Mouse (Mus musculus): ENCODE results near the gene Shpk. TPM values are rescaled to one million over a fixed set of nuclear protein-coding genes. Genes with fewer than 3 reads are reported as not detected.

Gene Shpk
- polyA plus RNA-seq, 1 experiment from 2014 or later = 1.6 TPM

GRCm38 (mm10) chr11:73187231-73187630, 12.0 kb upstream of the Shpk start:
- Histone ChIP-seq H3K9ac (ENCODE audit: low read length) (no peak overlapping the region), H3K4me3 (ENCODE audit: low read depth, low read length) (no peak overlapping the region), H3K36me3 (ENCODE audit: control insufficient read depth, insufficient read depth, low read length) (peaks cover 6% of the 10 kb centered on the region), H3K27ac (ENCODE audit: low read depth, low read length) (no peak overlapping the region), H3K4me2 (ENCODE audit: low read depth) (no peak overlapping the region), H3K27me3 (ENCODE audit: control insufficient read depth, insufficient read depth, low read length) (no peaks in the 10 kb centered on the region), H3K4me1 (ENCODE audit: control insufficient read depth, insufficient read depth, low read length) (no peaks in the 10 kb centered on the region), H3K9me3 (ENCODE audit: control insufficient read depth, low read length) (no peaks in the 10 kb centered on the region)
- ATAC-seq (ENCODE audit: insufficient read depth, low FRiP score, low TSS enrichment) = no peak
- no peak for DNase-seq (ENCODE audit: low spot score)
- 90% methylated on average over 6 of the region's 6 CpGs for WGBS

GRCm38 (mm10) chr11:73193047-73193446, 6.2 kb upstream of the Shpk start:
- Histone ChIP-seq H3K9me3 (ENCODE audit: control insufficient read depth, low read length) (no peaks in the 10 kb centered on the region), H3K4me1 (ENCODE audit: control insufficient read depth, insufficient read depth, low read length) (no peaks in the 10 kb centered on the region), H3K27ac (ENCODE audit: low read depth, low read length) (no peak overlapping the region), H3K4me2 (ENCODE audit: low read depth) (no peak overlapping the region), H3K9ac (ENCODE audit: low read length) (no peak overlapping the region), H3K4me3 (ENCODE audit: low read depth, low read length) (no peak overlapping the region), H3K36me3 (ENCODE audit: control insufficient read depth, insufficient read depth, low read length) (no peaks in the 10 kb centered on the region), H3K27me3 (ENCODE audit: control insufficient read depth, insufficient read depth, low read length) (no peaks in the 10 kb centered on the region)
- ATAC-seq (ENCODE audit: insufficient read depth, low FRiP score, low TSS enrichment) (no peak), DNase-seq (ENCODE audit: low spot score) (no peak)
- 78% methylated on average over 6 of the region's 6 CpGs for WGBS

- 80% methylated on average over 2 of the region's 2 CpGs for WGBS
Measured at GRCm38 (mm10) chr11:73194444-73194843, 4.8 kb upstream of the Shpk start.

GRCm38 (mm10) chr11:73198190-73198589, 1.1 kb upstream of the Shpk start:
- H3K4me1 ChIP-seq (ENCODE audit: control insufficient read depth, insufficient read depth, low read length) = no peaks in the 10 kb centered on the region; the same call in 1 of the 2 replicates
- H3K27me3 ChIP-seq (ENCODE audit: control insufficient read depth, insufficient read depth, low read length) = no peaks in the 10 kb centered on the region
- H3K36me3 ChIP-seq (ENCODE audit: control insufficient read depth, insufficient read depth, low read length) = no peaks in the 10 kb centered on the region
- ATAC-seq (ENCODE audit: insufficient read depth, low FRiP score, low TSS enrichment) (no peak), DNase-seq (ENCODE audit: low spot score) (no peak)
- H3K9me3 ChIP-seq (ENCODE audit: control insufficient read depth, low read length) = no peaks in the 10 kb centered on the region
- peak overlapping the region; percentile 62 for H3K4me3 ChIP-seq (ENCODE audit: low read depth, low read length)
- peak overlapping the region; percentile 60; the same call in 1 of the 2 replicates for H3K9ac ChIP-seq (ENCODE audit: low read length)
- peak overlapping the region; percentile 97 for H3K4me2 ChIP-seq (ENCODE audit: low read depth)
- H3K27ac ChIP-seq (ENCODE audit: low read depth, low read length) = no peak overlapping the region
- WGBS = 2% methylated on average over 1 of the region's 1 CpGs

More at GRCm38 (mm10) chr11:73194444-73194843, 4.8 kb upstream of the Shpk start:
- H3K27me3 ChIP-seq (ENCODE audit: control insufficient read depth, insufficient read depth, low read length) = no peaks in the 10 kb centered on the region
- ATAC-seq (ENCODE audit: insufficient read depth, low FRiP score, low TSS enrichment) = no peak
- no peak for DNase-seq (ENCODE audit: low spot score)
- no peaks in the 10 kb centered on the region for H3K9me3 ChIP-seq (ENCODE audit: control insufficient read depth, low read length)
- no peak overlapping the region for H3K4me2 ChIP-seq (ENCODE audit: low read depth)
- H3K4me3 ChIP-seq (ENCODE audit: low read depth, low read length) = no peak overlapping the region
- H3K9ac ChIP-seq (ENCODE audit: low read length) = no peak overlapping the region
- H3K4me1 ChIP-seq (ENCODE audit: control insufficient read depth, insufficient read depth, low read length) = no peaks in the 10 kb centered on the region
- H3K27ac ChIP-seq (ENCODE audit: low read depth, low read length) = no peak overlapping the region
- H3K36me3 ChIP-seq (ENCODE audit: control insufficient read depth, insufficient read depth, low read length) = no peaks in the 10 kb centered on the region

- Histone ChIP-seq H3K9ac (ENCODE audit: low read length) (peak within 1 kb of the TSS; percentile 60), H3K27ac (ENCODE audit: low read depth, low read length) (no peak within 1 kb of the TSS), H3K36me3 (ENCODE audit: control insufficient read depth, insufficient read depth, low read length) (no peaks in the 10 kb centered on the region), H3K4me2 (ENCODE audit: low read depth) (peak within 1 kb of the TSS; percentile 97), H3K4me1 (ENCODE audit: control insufficient read depth, insufficient read depth, low read length) (no peaks in the 10 kb centered on the region; the same call in 1 of the 2 replicates), H3K4me3 (ENCODE audit: low read depth, low read length) (peak within 1 kb of the TSS; percentile 62), H3K9me3 (ENCODE audit: control insufficient read depth, low read length) (no peaks in the 10 kb centered on the region), H3K27me3 (ENCODE audit: control insufficient read depth, insufficient read depth, low read length) (no peaks in the 10 kb centered on the region)
- WGBS = 2% methylated on average over 22 of the region's 22 CpGs
- peak; percentile 95 for ATAC-seq (ENCODE audit: insufficient read depth, low FRiP score, low TSS enrichment)
- no peak for DNase-seq (ENCODE audit: low spot score)
Measured at GRCm38 (mm10) chr11:73198603-73199229, 544 bp upstream of the Shpk start, which contains the start of gene Ctns. Gene Ctns, minus strand, starts transcription at chr11:73199042.

GRCm38 (mm10) chr11:73199879-73200278, 619 bp downstream of the Shpk start:
- no peaks in the 10 kb centered on the region for H3K36me3 ChIP-seq (ENCODE audit: control insufficient read depth, insufficient read depth, low read length)
- H3K4me1 ChIP-seq (ENCODE audit: control insufficient read depth, insufficient read depth, low read length) = no peaks in the 10 kb centered on the region; the same call in 1 of the 2 replicates
- peak overlapping the region; percentile 97 for H3K4me2 ChIP-seq (ENCODE audit: low read depth)
- H3K27me3 ChIP-seq (ENCODE audit: control insufficient read depth, insufficient read depth, low read length) = no peaks in the 10 kb centered on the region
- H3K9ac ChIP-seq (ENCODE audit: low read length) = peak overlapping the region; percentile 58
- H3K27ac ChIP-seq (ENCODE audit: low read depth, low read length) = no peak overlapping the region
- 5% methylated on average over 12 of the region's 12 CpGs for WGBS
- H3K4me3 ChIP-seq (ENCODE audit: low read depth, low read length) = peak overlapping the region; percentile 62
- DNase-seq (ENCODE audit: low spot score) (no peak), ATAC-seq (ENCODE audit: insufficient read depth, low FRiP score, low TSS enrichment) (no peak)
- H3K9me3 ChIP-seq (ENCODE audit: control insufficient read depth, low read length) = no peaks in the 10 kb centered on the region

- no peaks in the 10 kb centered on the region for H3K36me3 ChIP-seq (ENCODE audit: control insufficient read depth, insufficient read depth, low read length)
- no peaks in the 10 kb centered on the region for H3K9me3 ChIP-seq (ENCODE audit: control insufficient read depth, low read length)
- ATAC-seq (ENCODE audit: insufficient read depth, low FRiP score, low TSS enrichment) (no peak), DNase-seq (ENCODE audit: low spot score) (no peak)
- no peaks in the 10 kb centered on the region for H3K27me3 ChIP-seq (ENCODE audit: control insufficient read depth, insufficient read depth, low read length)
- H3K4me2 ChIP-seq (ENCODE audit: low read depth) = no peak overlapping the region
- no peak overlapping the region for H3K9ac ChIP-seq (ENCODE audit: low read length)
- no peaks in the 10 kb centered on the region; the same call in 1 of the 2 replicates for H3K4me1 ChIP-seq (ENCODE audit: control insufficient read depth, insufficient read depth, low read length)
- no peak overlapping the region for H3K4me3 ChIP-seq (ENCODE audit: low read depth, low read length)
- WGBS = 76% methylated on average over 2 of the region's 2 CpGs
- no peak overlapping the region for H3K27ac ChIP-seq (ENCODE audit: low read depth, low read length)
Measured at GRCm38 (mm10) chr11:73201021-73201420, 1.8 kb downstream of the Shpk start.

- 35% methylated on average over 4 of the region's 4 CpGs for WGBS
- Histone ChIP-seq H3K27me3 (ENCODE audit: control insufficient read depth, insufficient read depth, low read length) (no peaks in the 10 kb centered on the region), H3K4me1 (ENCODE audit: control insufficient read depth, insufficient read depth, low read length) (no peaks in the 10 kb centered on the region; the same call in 1 of the 2 replicates), H3K36me3 (ENCODE audit: control insufficient read depth, insufficient read depth, low read length) (no peaks in the 10 kb centered on the region), H3K9ac (ENCODE audit: low read length) (no peak overlapping the region), H3K27ac (ENCODE audit: low read depth, low read length) (no peak overlapping the region), H3K9me3 (ENCODE audit: control insufficient read depth, low read length) (no peaks in the 10 kb centered on the region), H3K4me3 (ENCODE audit: low read depth, low read length) (no peak overlapping the region), H3K4me2 (ENCODE audit: low read depth) (no peak overlapping the region)
- DNase-seq (ENCODE audit: low spot score) (no peak), ATAC-seq (ENCODE audit: insufficient read depth, low FRiP score, low TSS enrichment) (no peak)
Measured at GRCm38 (mm10) chr11:73201597-73201996, 2.3 kb downstream of the Shpk start.

GRCm38 (mm10) chr11:73203895-73204294, 4.6 kb downstream of the Shpk start:
- DNase-seq (ENCODE audit: low spot score) (no peak), ATAC-seq (ENCODE audit: insufficient read depth, low FRiP score, low TSS enrichment) (no peak)
- no peaks in the 10 kb centered on the region for H3K27me3 ChIP-seq (ENCODE audit: control insufficient read depth, insufficient read depth, low read length)
- H3K4me2 ChIP-seq (ENCODE audit: low read depth) = no peak overlapping the region
- no peak overlapping the region for H3K27ac ChIP-seq (ENCODE audit: low read depth, low read length)
- no peaks in the 10 kb centered on the region; the same call in 1 of the 2 replicates for H3K4me1 ChIP-seq (ENCODE audit: control insufficient read depth, insufficient read depth, low read length)
- WGBS = 88% methylated on average over 8 of the region's 8 CpGs
- H3K4me3 ChIP-seq (ENCODE audit: low read depth, low read length) = no peak overlapping the region
- no peak overlapping the region for H3K9ac ChIP-seq (ENCODE audit: low read length)
- H3K9me3 ChIP-seq (ENCODE audit: control insufficient read depth, low read length) = no peaks in the 10 kb centered on the region
- H3K36me3 ChIP-seq (ENCODE audit: control insufficient read depth, insufficient read depth, low read length) = no peaks in the 10 kb centered on the region
